Comparison of ENCODE assay signal across 28 mouse cellular contexts in the genomic region with DNA sequence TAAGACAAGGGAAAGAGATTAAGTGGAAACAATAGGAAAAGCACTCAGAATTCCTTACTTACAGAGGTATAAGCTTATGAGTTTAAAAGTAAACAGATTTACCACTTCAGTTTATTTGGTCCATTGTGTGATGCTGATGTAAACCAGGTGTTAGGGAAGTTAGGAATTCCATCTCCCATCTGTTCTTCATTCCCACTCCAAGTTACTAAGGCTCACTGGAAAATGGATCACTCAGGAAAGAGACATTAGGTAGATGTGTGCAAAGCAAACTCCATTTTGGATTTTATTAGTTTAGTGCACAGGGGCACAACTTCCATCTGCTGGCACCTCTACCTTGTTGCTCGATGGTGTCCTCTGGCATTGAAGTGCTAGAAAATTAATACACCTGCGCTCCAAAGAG. TPM values are rescaled to one million over a fixed set of nuclear protein-coding genes. Genes with fewer than 3 reads are reported as not detected.
"Had no signal": no experiment of that assay in that cellular context is flagged by ENCODE, and none has a peak within 500 bp of the region (broad histone marks: within the 10 kb centered on the region; RNA-seq: fewer than 3 reads in every experiment).

No protein-coding gene starts in this region.

- H3K4me3 ChIP-seq: kidney, embryonic 15.5 days; left cerebral cortex, adult 2 months; liver, embryonic 12.5 days; liver, embryonic 15.5 days; lung, embryonic 15.5 days; neural tube, embryonic 12.5 days; neural tube, embryonic 15.5 days; stomach, embryonic 15.5 days had no signal

- H3K27ac ChIP-seq: kidney, embryonic 15.5 days; left cerebral cortex, adult 2 months; liver, embryonic 12.5 days; liver, embryonic 15.5 days; lung, embryonic 15.5 days; neural tube, embryonic 12.5 days; neural tube, embryonic 15.5 days; stomach, embryonic 15.5 days had no signal

- H3K4me1 ChIP-seq: kidney, embryonic 15.5 days; liver, embryonic 12.5 days; liver, embryonic 15.5 days; lung, embryonic 15.5 days; neural tube, embryonic 12.5 days; neural tube, embryonic 15.5 days; stomach, embryonic 15.5 days had no signal

- DNase-seq: kidney, adult 11 months; kidney, adult 8-10 months; kidney, postnatal 10 days; kidney, postnatal 36 days; layer of hippocampus, postnatal 36 days; liver; lung, adult 18-20 months; lung, postnatal 10 days; lung, postnatal 36 days; midbrain, embryonic 14.5 days; right cerebral cortex, adult 18-20 months; right cerebral cortex, postnatal 14 days; right cerebral cortex, postnatal 4 days; thymus, postnatal 36 days had no signal

- H3K9ac ChIP-seq: kidney, embryonic 15.5 days; liver, embryonic 12.5 days; liver, embryonic 15.5 days; lung, embryonic 15.5 days; neural tube, embryonic 12.5 days; neural tube, embryonic 15.5 days; stomach, embryonic 15.5 days had no signal

- ATAC-seq: liver, embryonic 12.5 days had no signal

- H3K4me2 ChIP-seq: kidney, embryonic 15.5 days; liver, embryonic 12.5 days; liver, embryonic 15.5 days; lung, embryonic 15.5 days; midbrain, embryonic 11.5 days; neural tube, embryonic 12.5 days; neural tube, embryonic 15.5 days; stomach, embryonic 15.5 days had no signal

- H3K36me3 ChIP-seq: kidney, embryonic 15.5 days; liver, embryonic 12.5 days; liver, embryonic 15.5 days; lung, embryonic 15.5 days; neural tube, embryonic 12.5 days; neural tube, embryonic 15.5 days; stomach, embryonic 15.5 days had no signal

- H3K27me3 ChIP-seq: kidney, embryonic 15.5 days; liver, embryonic 12.5 days; liver, embryonic 15.5 days; lung, embryonic 15.5 days; neural tube, embryonic 12.5 days; neural tube, embryonic 15.5 days; stomach, embryonic 15.5 days had no signal

- H3K9me3 ChIP-seq: kidney, embryonic 15.5 days; liver, embryonic 12.5 days; liver, embryonic 15.5 days; lung, embryonic 15.5 days; neural tube, embryonic 12.5 days; neural tube, embryonic 15.5 days; stomach, embryonic 15.5 days had no signal

RNA-seq across cellular contexts. Expression of gene Gm281, which starts 4.1 kb away (rescaled TPM):
- total RNA-seq: layer of hippocampus, adult 8-10 months; layer of hippocampus, postnatal 10 days; layer of hippocampus, postnatal 36 days; left cerebral cortex, adult 2 months; left cerebral cortex, postnatal 10 days; left cerebral cortex, postnatal 36 days; megakaryocyte-erythroid progenitor cell, adult 5-6 weeks had no signal
- polyA plus RNA-seq: kidney, embryonic 15.5 days; liver, embryonic 12.5 days; liver, embryonic 15.5 days; lung, embryonic 15.5 days; midbrain, embryonic 11.5 days; midbrain, embryonic 14.5 days; neural tube, embryonic 15.5 days; stomach, embryonic 15.5 days had no signal
